Mouse (Mus musculus) pancreas, adult 10 weeks (tissue): Measurements from ENCODE around the gene Ints4. TPM values are rescaled to one million over a fixed set of nuclear protein-coding genes. Genes with fewer than 3 reads are reported as not detected.

Experiments used
- polyA plus RNA-seq: library from polyadenylated mRNA; stranded (reverse); fragments of 350-450 nt; fragmentation: Illumina TruSeq; extraction: RNeasy Lipid Tissue Mini Kit (QIAGEN cat#74804); gene quantifications from one replicate; pipeline ENCODE4 v1.2.3, GENCODE M21; 2015; ENCODE audit warnings: low read depth, low replicate concordance; ENCODE audit not compliant: insufficient read depth

The Ints4 gene
- polyA plus RNA-seq = 9.8 TPM

GRCm38 (mm10) chr7:97480821-97481339 lies at the start of gene Ints4:
Gene Ints4 (plus strand): TSS chr7:97480956.

GRCm38 (mm10) chr7:97451023-97451422 lies 29.7 kb upstream of the Ints4 start, which contains the start of gene Kctd14:
Gene Kctd14 (plus strand): TSS chr7:97451323.

GRCm38 (mm10) chr7:97579067-97579975 lies 98.6 kb downstream of the Ints4 start, which contains the start of the genes Aamdc and Rsf1:
Gene Aamdc (minus strand): TSS chr7:97579497.
Gene Rsf1 (plus strand): TSS chr7:97579889.

Other genes starting within 250 kb of the Ints4 start
- gene Usp35, start 148.9 kb upstream of the Ints4 start, polyA plus RNA-seq = 4.9 TPM
- gene Kctd21, start 148.6 kb upstream of the Ints4 start, polyA plus RNA-seq = 2.0 TPM
- 7.9 TPM for gene Alg8, start 109.3 kb upstream of the Ints4 start, polyA plus RNA-seq
- gene Ndufc2, start 81.0 kb upstream of the Ints4 start, polyA plus RNA-seq = 30.8 TPM
- 25.4 TPM for gene Thrsp, start 63.2 kb upstream of the Ints4 start, polyA plus RNA-seq
- 6.1 TPM for gene Kctd14, start 29.6 kb upstream of the Ints4 start, polyA plus RNA-seq
- 15.0 TPM for gene Aamdc, start 98.5 kb downstream of the Ints4 start, polyA plus RNA-seq
- 3.0 TPM for gene Rsf1, start 98.9 kb downstream of the Ints4 start, polyA plus RNA-seq
- 7.7 TPM for gene Clns1a, start 215.7 kb downstream of the Ints4 start, polyA plus RNA-seq